Mouse (Mus musculus): ENCODE data around the gene Nmrk2.
A peak's percentile ranks its signal among the peaks of the same experiment; 100 is the strongest.

Gene Nmrk2

DNA sequence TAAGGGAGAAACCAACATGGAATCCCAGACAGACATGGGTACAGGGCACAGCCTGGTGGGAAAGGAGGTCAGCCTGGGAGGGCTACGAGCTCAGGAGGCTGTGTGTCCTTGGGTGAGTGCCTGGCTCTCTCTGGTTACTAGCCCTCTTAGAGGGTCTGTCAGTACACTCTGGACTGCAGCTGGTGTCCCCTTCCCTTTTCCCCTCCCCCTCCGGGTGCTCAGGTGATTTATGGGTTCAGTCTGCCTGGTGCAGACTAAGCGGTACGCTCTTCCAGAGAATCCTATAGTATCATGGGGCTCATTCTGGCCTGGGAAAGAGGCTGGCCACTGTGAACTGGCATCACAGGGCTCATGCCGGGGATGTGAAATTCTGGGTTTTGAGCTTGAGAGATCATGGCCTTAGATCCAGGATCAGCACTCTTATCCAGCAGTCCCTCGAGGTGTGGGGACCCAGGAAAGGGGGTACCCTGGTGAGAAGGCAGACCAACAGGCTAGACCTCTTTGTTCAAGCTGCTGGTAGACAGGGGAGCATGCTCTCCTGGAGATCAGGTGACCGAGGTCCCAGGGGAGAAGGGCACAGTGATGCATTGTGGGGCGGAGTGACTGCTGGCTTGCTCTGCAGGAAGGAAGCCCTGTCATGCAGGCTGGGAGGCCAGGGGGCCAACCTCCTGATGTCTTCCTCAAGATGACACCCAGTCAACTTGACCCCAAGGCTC lies 40.1 kb downstream of the Nmrk2 start:
- DNase-seq: peak in 1 of 2 experiments; percentile 38

DNA sequence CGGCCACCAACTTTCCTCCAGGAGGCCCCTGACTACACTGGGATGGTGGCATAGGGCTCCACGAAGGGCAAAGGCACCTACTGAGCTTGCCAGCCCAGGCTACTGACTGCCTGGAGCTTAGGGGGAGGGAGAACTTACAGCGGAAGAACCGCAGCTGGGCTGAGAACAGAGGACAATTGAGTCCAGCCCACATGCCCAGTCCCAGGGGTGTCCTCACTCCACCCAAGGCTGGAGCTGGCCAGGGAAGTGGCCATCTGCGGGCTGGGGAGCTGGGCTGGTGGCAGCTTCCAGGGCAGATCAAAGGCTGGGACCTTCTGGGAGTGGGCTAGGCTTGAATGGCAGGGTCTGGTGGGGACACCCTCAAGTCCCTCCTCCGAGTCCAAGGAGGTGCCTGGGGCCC lies 47.1 kb downstream of the Nmrk2 start:
- DNase-seq: no peak

DNA sequence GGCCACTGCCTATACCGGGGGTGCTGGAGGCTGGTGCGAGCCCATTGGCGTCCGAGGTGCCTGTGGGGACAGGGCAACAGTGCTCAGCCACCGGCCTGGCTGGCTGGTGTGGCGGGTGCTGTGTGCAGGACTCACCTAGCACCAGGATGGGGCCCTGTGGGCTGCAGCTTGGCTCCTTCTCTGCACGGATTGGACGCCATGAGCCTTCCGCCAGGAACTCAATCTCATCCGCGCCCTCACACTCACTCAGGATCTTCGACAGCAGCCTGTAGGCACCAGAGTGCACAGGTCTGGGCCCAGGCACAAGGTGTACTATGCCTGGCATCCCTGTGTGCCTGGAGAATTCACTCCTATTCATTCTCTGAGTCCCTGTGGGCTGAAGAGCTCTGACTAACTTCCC lies 47.5 kb downstream of the Nmrk2 start:
- DNase-seq: no peak

DNA sequence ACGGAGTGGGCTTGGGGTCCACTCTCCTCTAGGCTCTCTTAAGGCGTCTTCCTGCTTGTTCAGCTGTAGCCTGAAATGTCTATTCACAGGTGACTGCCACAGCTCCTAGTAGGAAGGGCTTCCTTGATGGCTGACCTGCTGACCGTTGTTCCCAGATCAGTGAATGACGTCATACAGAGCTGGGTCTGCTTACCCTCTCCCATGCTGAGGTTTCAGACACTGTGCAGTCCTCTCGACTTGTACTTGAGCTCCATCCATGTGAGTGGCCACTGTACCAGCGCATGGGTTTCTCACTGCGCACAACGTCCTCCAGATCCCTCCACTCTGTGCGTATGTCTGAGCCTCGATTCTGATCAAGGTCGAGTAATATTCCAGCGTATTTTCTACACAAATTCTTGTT lies 49.2 kb downstream of the Nmrk2 start:
- DNase-seq: no peak

DNA sequence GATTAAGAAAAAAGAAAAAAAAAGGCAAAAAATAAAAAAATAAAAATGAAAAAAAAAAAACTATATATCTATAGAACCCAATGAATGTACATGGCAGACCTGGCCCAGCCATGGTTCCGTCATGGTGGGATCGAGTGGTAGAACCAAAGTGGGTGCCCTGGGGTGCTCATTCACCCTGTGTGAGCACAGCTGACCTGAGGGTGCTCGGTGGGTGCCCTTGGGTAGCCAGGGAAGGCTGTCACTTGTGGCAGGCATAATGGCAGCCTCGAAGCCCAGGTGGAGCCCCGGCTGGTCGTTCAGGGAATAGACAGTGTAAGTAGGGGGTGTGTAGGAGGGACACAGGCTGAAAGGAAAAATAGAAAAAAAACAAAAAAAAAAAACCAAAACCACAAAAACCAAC lies 50.6 kb downstream of the Nmrk2 start:
- no peak for DNase-seq

All from thymus, adult 18-20 months (tissue).